Mouse (Mus musculus): Measurements from ENCODE around the gene Rasl12.

The Rasl12 gene

DNA sequence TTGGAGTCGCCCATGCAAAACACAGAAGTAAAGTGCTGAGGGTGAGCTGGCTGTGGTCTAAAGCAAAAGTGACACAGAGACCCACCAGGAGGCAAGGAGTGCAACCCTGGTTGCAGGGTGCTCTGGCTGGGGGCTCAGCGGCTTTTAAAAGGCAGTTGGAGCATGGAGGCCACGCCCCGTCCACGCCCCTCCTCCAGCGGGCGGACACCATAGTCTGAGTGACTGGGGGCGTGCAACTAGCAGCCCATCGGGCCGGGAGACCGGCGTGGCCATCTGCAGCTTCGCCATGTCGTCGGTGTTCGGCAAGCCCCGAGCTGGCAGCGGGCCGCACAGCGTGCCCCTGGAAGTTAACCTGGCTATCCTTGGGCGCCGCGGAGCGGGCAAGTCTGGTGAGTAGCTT lies at the start of gene Rasl12:
TSS of gene Rasl12 (plus strand) at position 228 of the 400 bp plus-strand sequence.
- DNase-seq (ENCODE audit: low read depth, low spot score): peak; percentile 70

GRCm38 (mm10) chr9:65353251-65353650 lies 45.1 kb upstream of the Rasl12 start:
- DNase-seq (ENCODE audit: low read depth, low spot score): no peak

- DNase-seq (ENCODE audit: low read depth, low spot score): no peak
Observed at GRCm38 (mm10) chr9:65356561-65356960, 41.7 kb upstream of the Rasl12 start.

DNA sequence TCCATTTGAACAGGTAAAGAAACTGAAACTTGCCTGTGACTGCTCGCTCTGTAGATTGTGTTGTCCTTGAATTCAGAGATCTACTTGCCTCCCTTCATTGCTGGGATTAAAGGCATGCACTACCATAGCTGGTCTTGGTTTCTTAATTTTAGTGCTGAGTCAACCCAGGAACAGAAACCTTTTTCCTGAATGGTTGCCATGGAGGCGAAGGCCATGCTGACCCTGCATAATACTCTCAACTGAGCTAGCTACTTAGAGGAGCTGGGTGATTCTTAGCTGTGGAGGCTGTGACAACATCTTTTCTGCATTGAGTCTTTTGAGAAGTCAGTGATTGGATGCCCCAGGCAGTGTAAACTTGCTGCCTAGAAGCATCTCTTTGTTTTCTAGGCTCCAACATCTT lies 41.3 kb upstream of the Rasl12 start:
- no peak for DNase-seq (ENCODE audit: low read depth, low spot score)

DNA sequence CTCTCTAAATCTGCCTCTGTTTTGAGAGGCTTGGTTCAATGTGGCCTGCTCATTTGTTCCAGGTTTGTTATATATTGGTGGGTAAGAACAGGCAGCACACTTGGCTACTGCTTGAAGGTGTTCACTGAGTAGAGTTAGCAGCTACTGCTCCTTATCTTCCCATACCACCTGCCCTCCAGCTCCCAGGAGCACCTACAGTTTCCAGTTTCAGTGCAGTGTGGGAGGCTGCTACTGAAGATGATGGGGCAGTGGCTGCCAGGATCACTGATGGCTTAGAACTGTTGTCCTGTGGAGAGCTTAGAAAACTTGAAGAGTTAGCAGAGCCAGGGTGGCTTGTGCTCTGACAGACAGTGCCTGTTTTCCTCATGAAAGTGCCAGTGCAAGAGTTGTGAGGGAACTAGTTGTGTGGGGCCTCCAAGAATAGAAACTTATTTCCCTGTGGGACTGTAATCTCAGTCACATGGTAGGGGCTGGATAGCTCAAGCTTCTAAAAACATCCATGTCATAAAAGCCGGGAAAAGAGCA lies 39.3 kb upstream of the Rasl12 start:
- DNase-seq (ENCODE audit: low read depth, low spot score): no peak

DNA sequence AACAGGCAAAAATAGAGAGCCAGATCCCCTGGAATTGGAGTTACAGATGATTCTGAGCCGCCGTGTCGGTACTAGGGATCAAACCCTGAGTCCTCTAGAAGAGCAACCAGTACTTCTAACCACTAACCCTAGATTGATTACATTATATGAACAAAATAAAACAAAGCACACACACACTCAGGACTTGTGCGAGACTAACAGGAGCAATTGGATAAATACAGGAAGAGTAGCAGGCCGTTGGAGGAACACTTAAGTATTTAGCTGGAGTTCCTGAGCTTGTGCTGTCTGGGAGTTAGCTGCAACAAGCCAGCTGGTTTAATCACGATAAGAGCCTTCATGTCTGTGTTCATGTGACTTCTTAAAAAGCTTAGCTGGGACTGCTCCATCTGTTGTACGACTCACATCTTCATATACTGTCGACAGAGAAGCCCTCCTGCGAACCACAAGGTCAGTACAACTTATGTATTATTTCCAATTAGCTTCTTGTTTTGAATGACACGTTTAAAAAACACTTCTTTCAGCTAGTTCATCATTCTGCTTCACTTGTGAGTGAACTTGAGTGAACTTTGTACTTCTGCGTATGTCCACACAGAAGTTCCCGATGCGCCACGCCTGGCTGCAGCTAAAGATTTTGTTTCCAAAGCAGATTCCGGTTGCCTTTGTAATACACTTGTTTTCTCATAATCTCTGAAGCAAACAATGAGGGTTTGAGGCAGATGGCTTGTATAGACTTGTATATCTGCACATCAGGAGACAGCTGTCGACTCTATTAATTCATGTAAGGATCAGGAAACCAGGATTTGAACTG lies 37.5 kb upstream of the Rasl12 start, which contains the start of gene Ubap1l:
TSS of gene Ubap1l (plus strand) at position 401 of the 808 bp plus-strand sequence.
- DNase-seq (ENCODE audit: low read depth, low spot score): no peak

GRCm38 (mm10) chr9:65363684-65364083 lies 34.6 kb upstream of the Rasl12 start:
- no peak for DNase-seq (ENCODE audit: low read depth, low spot score)

GRCm38 (mm10) chr9:65365721-65366120 lies 32.6 kb upstream of the Rasl12 start:
- no peak for DNase-seq (ENCODE audit: low read depth, low spot score)

DNA sequence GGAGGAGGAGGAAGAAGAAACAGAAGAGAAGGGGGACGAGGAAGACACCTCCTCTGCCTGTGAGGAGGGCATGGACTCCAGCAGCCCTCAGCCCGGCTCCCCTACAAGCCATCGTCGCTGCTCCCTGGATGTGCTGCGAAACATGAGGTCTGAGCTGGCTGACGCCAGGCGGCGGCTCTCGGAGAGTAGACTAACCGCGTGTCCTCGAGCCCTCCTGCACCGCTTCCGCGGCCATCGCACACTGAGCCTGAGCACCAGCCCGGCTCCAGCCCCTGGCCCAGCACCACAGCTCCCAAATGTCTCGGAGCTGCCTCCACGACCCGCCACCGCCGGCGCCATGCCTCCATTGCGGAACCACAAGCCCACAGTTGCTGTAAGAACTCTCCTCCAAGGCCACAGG lies 26.6 kb upstream of the Rasl12 start:
- peak; percentile 56 for DNase-seq (ENCODE audit: low read depth, low spot score)

- peak; percentile 52 for DNase-seq (ENCODE audit: low read depth, low spot score)
Observed at GRCm38 (mm10) chr9:65372449-65372848, 25.9 kb upstream of the Rasl12 start.

GRCm38 (mm10) chr9:65374468-65375162 lies 23.7 kb upstream of the Rasl12 start:
- no peak for DNase-seq (ENCODE audit: low read depth, low spot score)

DNA sequence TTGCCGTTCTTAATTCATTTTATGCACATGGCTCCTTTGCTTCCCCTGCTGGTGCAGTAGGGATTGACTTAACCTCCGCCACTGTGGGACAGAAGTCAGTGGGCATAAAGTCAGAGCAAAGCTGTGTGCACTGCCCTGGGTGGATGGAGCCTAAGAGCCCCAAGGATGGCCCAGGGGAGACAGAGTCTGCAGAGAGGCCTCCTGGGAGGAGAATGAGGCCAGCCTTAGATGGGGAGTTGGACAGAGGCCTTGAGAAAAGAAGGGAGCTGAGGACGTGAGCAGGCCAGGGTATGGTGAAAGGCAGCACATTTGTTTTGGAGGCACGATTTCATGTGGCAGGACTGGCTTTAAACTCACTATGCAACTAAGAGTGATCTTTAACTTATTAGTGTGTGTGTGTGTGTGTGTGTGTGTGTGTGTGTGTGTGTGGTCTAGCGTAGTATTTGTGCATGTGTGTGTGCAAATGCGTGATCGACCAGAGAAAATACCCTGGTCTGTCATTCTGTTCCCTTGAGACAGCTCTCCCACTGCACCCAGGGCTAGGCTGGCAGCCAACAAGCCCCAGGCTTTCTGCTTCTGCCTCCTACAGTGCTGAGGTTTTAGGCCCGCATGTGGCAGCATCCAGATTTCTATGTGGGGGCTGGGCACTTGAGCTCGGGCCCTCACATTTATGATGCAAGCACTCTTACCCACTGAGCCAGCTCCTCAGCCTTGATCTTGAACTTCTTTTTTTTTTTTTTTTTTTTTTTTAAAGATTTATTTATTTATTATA lies 23.0 kb upstream of the Rasl12 start:
- no peak for DNase-seq (ENCODE audit: low read depth, low spot score)

DNA sequence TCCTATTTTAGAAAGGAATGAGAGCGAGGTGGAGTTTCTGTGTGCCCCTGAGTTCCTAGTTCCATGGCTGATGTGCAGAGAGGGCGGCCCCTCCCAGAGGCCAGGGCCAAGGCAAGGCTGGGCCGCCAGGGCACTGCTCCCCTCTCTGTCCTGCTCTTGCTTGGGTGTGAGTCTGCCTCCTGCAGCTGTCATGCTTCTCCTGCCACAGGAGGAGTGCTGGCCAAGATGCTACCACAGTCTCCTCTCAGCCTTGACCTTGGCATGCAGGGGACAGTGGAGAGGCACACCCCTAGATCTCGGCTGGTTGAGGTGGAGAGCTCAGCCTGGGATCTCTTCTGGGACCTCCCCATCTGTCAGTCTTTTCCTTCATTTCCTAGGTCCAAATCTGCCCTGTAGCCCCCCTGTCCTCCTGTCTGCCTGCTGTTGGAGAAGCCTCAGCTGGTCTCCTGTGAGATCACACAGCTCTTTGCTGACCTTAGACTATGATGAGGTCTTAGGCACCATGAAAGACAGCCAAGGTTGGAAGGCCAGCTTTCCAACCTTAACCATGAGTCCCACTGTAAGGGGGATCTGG lies 17.2 kb upstream of the Rasl12 start:
- DNase-seq (ENCODE audit: low read depth, low spot score): no peak

DNA sequence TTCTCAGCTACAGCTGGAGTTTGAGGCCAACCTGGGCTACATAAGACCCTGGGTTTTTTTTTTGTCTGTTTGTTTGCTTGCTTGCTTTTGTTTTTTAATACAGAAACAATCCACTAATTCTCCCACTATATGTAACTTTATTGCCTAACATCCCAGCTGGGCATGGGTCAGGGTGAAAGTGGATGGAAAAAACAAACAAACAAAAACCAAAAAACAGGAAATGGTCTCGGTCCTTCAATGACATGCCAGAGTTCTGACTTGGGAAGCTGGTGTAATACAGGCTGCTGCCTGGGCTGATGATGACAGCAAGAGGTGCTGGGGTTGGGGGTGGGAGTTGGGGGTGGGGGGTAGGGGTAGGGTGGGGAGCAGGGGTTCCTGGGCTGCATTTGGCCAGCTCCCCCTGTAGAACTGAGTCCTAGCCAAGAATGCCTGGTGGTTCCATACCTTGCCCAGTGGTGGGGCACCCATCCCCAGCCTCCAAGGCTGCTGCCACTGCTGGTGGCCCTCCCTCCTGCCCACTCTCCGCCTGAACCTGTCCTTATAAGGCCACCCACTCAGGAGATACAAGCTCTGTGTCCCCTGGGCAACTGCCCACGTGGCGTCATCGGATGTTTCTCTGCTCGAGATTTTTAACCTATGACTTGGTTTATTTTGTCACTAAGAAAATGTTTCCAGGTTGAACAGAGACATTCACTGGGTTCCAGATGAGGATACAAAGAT lies 16.1 kb upstream of the Rasl12 start:
- no peak for DNase-seq (ENCODE audit: low read depth, low spot score)

GRCm38 (mm10) chr9:65382751-65383097 lies 15.6 kb upstream of the Rasl12 start:
- DNase-seq (ENCODE audit: low read depth, low spot score): no peak

DNA sequence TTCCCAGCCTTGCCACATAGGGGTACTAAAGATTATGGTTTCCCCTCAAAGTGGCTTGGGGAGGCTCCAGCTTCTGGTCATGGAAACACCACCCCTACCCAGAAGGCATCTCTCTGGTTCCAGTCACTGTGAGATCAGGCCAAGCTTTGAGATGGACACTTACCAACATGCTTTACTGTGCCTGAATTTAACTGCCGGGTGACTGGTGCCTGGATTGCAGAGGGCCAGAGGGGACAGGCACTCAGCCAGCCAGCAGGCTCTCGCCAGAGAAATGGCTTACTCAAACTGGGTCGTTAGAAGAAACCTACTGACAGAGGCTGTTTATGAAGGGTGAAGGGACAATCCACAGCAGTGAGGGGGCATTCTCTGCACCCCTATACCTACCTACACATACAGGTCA lies 14.0 kb upstream of the Rasl12 start:
- DNase-seq (ENCODE audit: low read depth, low spot score): no peak

- peak; percentile 22 for DNase-seq (ENCODE audit: low read depth, low spot score)
Observed at GRCm38 (mm10) chr9:65386373-65387140, 11.7 kb upstream of the Rasl12 start.

- DNase-seq (ENCODE audit: low read depth, low spot score): peak; percentile 76
Observed at GRCm38 (mm10) chr9:65390752-65391612, 7.3 kb upstream of the Rasl12 start.

- DNase-seq (ENCODE audit: low read depth, low spot score): no peak
Observed at GRCm38 (mm10) chr9:65391613-65391964, 6.7 kb upstream of the Rasl12 start, which contains the start of gene Kbtbd13. TSS of gene Kbtbd13 (minus strand) at chr9:65391652.
